Mouse (Mus musculus): ENCODE measurements around the gene Gm10130.
"Not testable (repeated sequence)": the region's sequence is repeated elsewhere in the genome, so short reads cannot be mapped to it uniquely, and the experiment has no call there.

Gm10130 gene

DNA sequence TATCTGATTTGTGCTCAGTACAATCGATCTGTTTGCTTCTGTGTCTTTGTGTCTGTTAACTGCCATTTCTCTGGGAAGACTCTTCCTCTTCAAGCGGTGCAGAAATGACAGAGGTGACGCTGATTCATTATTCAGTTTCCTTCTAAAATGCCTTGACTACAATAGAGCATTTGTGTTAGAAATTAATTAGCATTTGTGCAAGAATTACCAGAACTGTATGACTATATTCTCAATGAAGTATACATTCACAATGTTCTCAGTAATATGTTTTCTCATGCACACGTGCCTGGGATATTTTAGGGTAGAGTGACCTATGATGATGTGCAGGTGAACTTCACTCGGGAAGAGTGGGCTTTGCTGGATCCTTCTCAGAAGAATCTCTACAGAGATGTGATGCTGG, at the start of gene Gm10130:
Gene Gm10130, plus strand, starts transcription at position 301 of the 400 bp plus-strand sequence.
- no peak for DNase-seq

DNA sequence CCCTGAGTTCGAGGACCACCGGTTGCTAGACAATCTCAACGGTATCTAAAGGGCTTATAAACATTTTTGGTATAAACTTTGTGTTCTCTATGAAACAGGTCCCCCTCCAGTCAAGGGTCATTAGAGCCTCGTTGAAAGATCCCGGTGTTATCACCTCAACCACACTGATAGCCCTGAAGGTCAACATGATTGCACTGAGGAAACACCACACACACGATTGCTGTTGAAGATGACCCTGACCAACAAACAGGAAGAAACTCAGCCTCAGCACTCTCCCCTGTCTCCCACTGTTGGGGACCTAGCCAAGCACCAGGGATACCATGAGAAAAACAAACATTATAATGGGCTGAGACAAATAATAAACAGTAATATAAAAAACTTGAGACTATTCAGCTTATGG, 29.8 kb upstream of the Gm10130 start:
- no peak for DNase-seq

DNA sequence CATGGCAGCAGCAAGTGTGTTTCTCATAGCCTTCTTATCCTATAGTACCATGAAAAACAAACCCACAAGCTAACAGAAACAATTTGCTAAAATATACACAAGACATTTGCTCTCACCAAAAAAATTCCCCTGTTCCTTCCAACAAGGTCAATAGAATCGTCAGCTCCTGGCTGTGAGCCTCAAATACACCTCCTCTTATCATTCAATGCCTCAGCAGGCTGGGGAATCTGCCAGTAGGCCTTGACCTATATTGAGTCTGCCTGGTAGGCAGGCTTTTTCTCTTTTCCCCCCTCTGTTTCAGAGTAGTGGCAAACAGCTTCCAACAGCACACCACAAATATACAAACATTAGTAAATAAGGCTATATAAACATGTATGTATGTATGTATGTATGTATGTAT, 24.4 kb upstream of the Gm10130 start:
- no peak for DNase-seq

DNA sequence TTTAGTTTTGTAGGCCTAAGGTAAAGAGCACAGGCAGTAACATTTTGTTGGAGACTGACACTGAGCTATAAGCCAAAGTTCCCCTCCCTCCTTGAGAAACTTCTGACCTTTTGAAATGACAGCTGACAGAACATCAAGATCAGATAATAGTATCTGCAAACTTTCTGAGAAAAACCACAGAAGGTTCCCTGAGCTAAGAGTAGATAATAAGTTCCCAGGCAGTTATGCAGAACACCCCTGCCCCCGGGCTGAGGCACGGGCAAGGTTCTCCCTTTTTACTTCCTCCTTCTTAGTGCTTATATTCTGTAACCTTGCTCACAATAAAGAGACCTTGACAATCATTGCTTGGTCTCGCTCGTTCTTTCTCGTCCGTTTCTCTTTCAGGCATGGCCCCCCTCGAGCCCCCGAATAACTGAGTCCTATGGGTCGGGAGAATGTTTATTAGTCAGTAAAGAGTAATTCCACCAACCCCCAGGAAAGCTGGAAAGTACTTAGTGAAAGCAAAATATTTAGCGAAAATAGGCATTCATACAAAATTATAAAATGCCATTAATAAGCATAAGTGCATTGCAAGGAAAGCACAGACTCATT, 16.2 kb upstream of the Gm10130 start:
- DNase-seq, result no peak

DNA sequence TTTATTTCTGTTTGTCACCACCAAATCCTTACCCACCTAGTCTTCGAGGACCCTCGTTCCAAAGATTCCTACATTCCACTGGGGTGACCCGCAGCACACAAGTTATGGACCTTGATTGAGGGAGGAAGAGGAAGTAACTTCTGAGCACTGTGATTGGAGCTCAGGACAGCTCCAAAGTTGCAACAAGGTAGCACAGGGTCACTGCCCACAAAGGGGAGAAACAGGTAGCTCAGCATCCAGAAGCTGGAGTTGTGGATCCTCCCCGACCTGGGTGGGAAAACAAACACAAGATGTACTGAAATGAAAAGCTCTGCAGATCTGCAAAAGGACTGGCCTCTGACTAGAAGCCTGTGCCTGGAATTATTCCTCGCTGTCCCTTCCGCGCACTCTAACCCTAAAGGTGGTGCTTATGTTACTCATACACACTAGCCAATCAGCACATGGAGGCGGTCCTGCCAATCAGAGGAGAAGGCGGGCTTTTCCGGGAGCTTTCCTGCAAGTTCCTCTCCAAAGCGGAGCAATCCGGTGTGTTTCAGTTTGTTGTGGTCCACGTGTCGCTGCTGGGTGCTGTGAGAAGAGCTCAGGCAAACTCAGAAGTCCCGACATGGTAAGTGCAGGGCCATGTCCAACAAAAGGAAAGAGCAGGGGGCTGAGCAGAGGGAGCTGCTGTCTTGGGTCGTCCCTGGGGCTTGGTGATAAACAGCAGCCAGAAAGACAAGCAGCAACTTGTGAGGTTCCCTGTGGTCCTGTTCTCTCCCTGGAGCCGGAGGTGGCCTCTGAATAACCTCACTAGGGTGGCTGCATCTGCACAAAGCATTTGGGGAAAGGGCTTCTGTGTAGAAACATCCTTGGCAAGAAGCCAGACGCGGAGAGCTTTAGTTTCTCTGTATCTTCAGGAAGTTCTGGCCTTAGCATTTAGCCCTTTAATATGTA, 12.3 kb upstream of the Gm10130 start:
- peak; percentile 93 for DNase-seq

DNA sequence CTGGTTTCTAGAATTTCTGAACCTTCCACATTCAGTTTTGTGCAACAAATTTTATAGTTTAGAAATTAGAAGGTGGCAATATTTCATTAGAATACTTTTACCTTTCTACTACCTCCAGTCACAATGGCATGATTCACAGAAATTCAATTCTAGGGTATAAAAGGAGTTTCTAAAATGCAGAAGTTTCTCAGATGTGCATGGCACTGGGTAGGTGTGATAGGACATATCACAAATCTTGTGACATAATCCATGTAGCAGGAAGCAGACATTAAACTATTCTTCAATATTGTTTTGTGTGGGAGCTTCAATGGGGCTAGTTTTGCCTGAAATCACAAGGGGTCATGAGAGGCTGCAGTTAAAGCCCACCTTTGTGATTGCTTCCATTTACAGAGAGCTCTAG, 7.4 kb upstream of the Gm10130 start:
- DNase-seq, result no peak

DNA sequence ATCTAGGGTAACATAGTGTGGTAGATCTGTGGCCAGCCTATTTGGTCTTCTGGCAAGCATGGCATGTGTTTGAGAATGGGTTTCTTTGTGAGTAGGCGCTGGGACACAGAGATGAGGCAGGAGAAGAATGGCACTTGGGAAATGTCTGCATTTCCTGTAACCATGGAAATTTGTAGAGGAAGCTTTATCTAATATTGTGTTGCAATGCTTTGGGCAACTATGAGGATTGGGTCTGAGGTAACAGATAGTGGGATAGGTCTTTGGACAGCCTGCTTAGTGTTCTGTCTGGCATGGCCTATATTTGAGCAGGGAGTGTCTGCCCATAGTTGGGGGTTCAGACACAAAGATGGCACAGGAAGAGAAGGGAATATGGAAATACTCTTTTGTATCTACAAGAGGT, 4.5 kb upstream of the Gm10130 start:
- no peak for DNase-seq

DNA sequence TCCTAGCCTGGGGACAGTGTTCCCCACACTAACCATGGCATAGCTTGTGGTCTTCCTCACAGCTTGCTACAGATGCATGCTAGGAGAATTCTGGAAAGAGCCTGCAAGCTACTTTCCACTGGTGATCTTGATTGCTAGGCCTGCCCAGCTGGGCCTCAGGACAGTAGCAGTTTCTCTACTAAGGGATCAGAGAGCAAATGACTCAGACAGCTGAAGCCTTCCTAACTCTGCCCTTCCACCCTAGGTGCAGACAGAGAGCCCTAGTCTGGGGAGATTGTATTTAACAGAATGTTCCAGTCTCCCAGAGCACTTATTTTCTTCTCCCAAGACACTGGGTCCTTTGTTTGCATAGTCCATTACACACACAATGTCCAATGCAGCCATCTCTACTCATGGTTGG, 33.6 kb downstream of the Gm10130 start:
- DNase-seq, result not testable (repeated sequence)

DNA sequence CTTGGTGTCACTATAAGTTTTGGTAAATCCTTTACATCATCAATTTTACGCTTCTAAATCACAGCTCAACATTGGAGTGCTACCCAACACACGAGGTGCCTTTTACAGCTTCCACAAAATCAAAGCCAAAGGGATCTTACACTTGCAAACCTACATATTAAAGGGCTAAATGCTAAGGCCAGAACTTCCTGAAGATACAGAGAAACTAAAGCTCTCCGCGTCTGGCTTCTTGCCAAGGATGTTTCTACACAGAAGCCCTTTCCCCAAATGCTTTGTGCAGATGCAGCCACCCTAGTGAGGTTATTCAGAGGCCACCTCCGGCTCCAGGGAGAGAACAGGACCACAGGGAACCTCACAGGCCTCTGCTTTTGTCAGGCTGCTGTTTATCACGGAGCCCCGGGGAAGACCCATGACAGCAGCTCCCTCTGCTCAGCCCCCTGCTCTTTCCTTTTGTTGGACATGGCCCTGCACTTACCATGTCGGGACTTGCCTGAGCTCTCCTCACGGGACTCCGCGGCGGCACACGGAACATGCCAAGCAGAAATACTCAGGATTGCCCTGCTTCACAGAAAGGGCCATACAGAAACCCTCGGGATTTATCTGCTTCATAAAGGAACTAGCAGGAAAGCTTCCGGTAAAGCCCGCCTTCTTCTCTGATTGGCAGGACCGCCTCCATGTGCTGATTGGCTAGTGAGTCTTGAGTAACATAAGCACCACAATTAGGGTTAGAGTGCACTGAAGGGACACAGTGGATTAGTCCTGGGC, 38.8 kb downstream of the Gm10130 start, which contains the start of gene 3300002I08Rik:
Gene 3300002I08Rik, minus strand, starts transcription at position 653 of the 765 bp plus-strand sequence.
- peak; percentile 90 for DNase-seq

DNA sequence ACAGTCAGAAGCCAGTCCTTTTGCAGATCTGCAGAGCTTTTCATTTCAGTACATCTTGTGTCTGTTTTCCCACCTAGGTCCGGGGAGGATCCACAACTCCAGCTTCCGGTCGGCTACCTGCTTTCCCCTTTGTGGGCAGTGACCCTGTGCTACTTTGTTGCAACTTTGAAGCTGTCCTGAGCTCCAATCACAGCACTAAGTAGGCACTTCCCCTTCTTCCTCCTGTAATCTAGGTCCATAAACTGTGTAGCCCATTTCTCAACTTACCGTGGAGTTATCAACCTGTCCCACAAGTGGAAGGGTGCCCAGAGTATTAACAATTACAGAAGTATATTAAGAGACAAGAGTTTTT, 39.4 kb downstream of the Gm10130 start:
- DNase-seq, result no peak

DNA sequence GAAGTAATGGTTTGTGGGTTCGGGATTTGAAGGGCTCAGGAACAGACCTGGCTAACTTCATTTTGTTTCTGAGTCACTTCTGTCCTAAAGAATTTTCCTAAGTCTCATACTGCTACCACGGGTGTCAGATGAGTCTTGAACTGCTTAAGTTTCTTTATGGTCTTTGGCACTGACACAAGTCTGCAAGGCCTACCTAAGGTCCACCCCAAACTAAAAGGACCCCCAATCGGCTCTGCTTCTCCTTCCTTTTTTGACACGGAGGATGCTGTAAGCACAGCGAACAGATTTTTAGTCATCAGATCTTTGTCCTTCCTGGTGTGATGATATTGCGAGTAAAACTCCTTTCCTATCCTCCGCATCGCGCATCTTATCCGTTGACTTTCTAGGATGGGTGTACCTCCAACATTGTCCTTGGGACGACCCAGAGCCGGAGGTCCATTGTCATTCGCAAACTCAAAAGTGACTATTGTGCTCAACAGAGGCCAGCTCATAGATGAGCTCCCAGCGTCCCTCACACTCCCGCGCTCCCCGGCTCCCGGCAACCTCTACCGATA, 62.1 kb downstream of the Gm10130 start:
- not testable (repeated sequence) for DNase-seq

DNA sequence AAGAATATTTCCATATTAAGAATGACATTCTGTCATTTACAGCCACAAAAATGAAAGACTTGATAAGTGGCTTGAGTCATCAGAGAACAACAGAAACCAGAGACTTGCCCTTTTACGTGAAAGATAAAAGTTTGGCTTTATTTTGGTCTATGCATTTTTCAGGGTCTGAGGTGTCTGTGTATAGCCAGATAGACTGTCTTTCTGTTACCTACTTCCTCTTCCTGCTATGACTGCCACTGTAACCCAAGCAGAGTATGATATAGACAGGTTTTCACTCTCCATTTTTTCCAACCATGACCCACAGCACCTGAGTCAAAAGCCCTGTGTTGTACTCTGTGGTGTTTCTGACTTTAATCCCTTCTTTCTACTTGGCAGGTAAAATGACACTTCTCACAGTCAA, 66.7 kb downstream of the Gm10130 start:
- DNase-seq, result no peak

DNA sequence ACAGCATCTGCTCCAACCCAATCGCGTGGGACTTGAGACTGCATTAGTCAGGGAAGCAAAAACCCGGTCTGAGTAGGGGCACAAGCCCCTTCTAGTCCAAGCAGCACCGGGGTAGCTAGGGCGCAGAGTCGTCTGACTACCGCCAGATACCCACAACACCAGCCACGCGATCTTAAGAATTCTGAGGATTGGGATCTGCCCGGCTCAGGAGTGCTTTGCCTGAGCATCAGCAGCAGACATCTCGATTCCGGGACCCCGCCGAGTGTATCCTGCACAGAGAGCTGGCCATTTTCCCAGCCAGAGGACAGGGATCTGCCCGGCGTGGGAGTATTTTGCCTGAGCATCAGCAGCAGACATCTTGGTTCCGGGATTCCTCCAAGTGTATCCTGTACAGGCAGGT, 88.6 kb downstream of the Gm10130 start:
- DNase-seq, result not testable (repeated sequence)

Measured in lung, postnatal 14 days (tissue).